In genomic region chr4:135370372-135370771, GRCm38 (mm10) we compare ENCODE assay signal across 20 mouse cellular contexts. TPM values are rescaled to one million over a fixed set of nuclear protein-coding genes. Genes with fewer than 3 reads are reported as not detected.
DNase-seq lines count a peak whose midpoint lies in the region; ATAC-seq and TF ChIP-seq lines count a peak whose summit lies in the region.
"Had no signal": no experiment of that assay in that cellular context is flagged by ENCODE, and none has a peak within 500 bp of the region (broad histone marks: within the 10 kb centered on the region; RNA-seq: fewer than 3 reads in every experiment).

No protein-coding gene starts in this region.

- no peaks in the 10 kb centered on the region for H3K79me2 ChIP-seq in liver, adult 2 months (ENCODE audit: control insufficient read depth, insufficient read depth, low read length)

- no peak for TF ChIP-seq CTCF in kidney, adult 2 months (conservative IDR thresholded peaks at IDR 0.05; ENCODE audit: insufficient read depth, insufficient read length, low read depth, low read length)
- no peak for TF ChIP-seq CTCF in liver, adult 2 months (IDR thresholded peaks at IDR 0.05; ENCODE audit: low read depth, low read length)

- no peak overlapping the region for H3K4me2 ChIP-seq in kidney, embryonic 16.5 days (replicated peaks; ENCODE audit: low read depth, low read length)
- no peak overlapping the region for H3K4me2 ChIP-seq in liver, embryonic 11.5 days

- no peaks in the 10 kb centered on the region for H3K27me3 ChIP-seq in kidney, adult 2 months (replicated peaks; ENCODE audit: control insufficient read depth, insufficient read depth, low read length)
- no peaks in the 10 kb centered on the region for H3K27me3 ChIP-seq in kidney, embryonic 16.5 days (ENCODE audit: insufficient read depth, low read length)
- no peaks in the 10 kb centered on the region for H3K27me3 ChIP-seq in liver, adult 2 months (ENCODE audit: control insufficient read depth, insufficient read depth, low read length)
- no peaks in the 10 kb centered on the region; the same call in 1 of the 2 replicates for H3K27me3 ChIP-seq in liver, embryonic 11.5 days (replicated peaks; ENCODE audit: control insufficient read depth, insufficient read depth, low read length)
- H3K27me3 ChIP-seq: Patski had no signal

- no peak overlapping the region for H3K9ac ChIP-seq in kidney, embryonic 16.5 days (replicated peaks; ENCODE audit: low read length)
- no peak overlapping the region for H3K9ac ChIP-seq in liver, adult 2 months (ENCODE audit: low read depth, low read length)
- no peak overlapping the region for H3K9ac ChIP-seq in liver, embryonic 11.5 days (ENCODE audit: low read depth, low read length)

- H3K4me1 ChIP-seq in kidney, adult 2 months (ENCODE audit: control insufficient read depth, insufficient read depth, low read length), result no peaks in the 10 kb centered on the region
- no peaks in the 10 kb centered on the region for H3K4me1 ChIP-seq in kidney, embryonic 16.5 days (ENCODE audit: insufficient read depth, low read length)
- H3K4me1 ChIP-seq in liver, adult 2 months (ENCODE audit: control insufficient read depth, insufficient read depth, low read length), result peaks cover 7% of the 10 kb centered on the region
- no peaks in the 10 kb centered on the region for H3K4me1 ChIP-seq in liver, embryonic 11.5 days (replicated peaks; ENCODE audit: control insufficient read depth, insufficient read depth, low read length)

- peak; percentile 65 for DNase-seq in kidney, adult 2 months
- DNase-seq in kidney, adult 9 months, result peak; percentile 61
- no peak for DNase-seq in kidney, adult 18-20 months
- peak; percentile 86 for DNase-seq in liver, adult 2 months (ENCODE audit: extremely low read depth, low read depth, low spot score)
- no peak for DNase-seq in liver, embryonic 11.5 days (ENCODE audit: low spot score)
- DNase-seq: adrenal gland, adult 8-10 months; adrenal gland, postnatal 10 days; adrenal gland, postnatal 14 days; adrenal gland, postnatal 25 days; B cell, adult 2 months; cerebellum, adult 11 months; cerebellum, adult 11-12 months; cerebellum, adult 18-20 months had no signal

- no peak overlapping the region for H3K27ac ChIP-seq in kidney, adult 2 months (ENCODE audit: insufficient read depth, low read depth, low read length)
- H3K27ac ChIP-seq in kidney, embryonic 16.5 days (ENCODE audit: low read length), result no peak overlapping the region
- peak overlapping the region; percentile 64 for H3K27ac ChIP-seq in liver, adult 2 months (replicated peaks; ENCODE audit: insufficient read depth, low read depth, low read length)
- H3K27ac ChIP-seq in liver, embryonic 11.5 days (ENCODE audit: low read depth, low read length), result no peak overlapping the region

- no peak for ATAC-seq in kidney, embryonic 16.5 days (ENCODE audit: low FRiP score, low TSS enrichment)
- ATAC-seq in liver, embryonic 11.5 days (replicated peaks; ENCODE audit: low FRiP score), result no peak
- ATAC-seq: activated CD4-positive, CD25-positive, alpha-beta regulatory T cell, adult 4 months; CD4-positive, CD25-positive, alpha-beta regulatory T cell, adult 4 months; Patski had no signal

- no peaks in the 10 kb centered on the region for H3K36me3 ChIP-seq in kidney, adult 2 months (ENCODE audit: control insufficient read depth, insufficient read depth, low read length)
- no peaks in the 10 kb centered on the region for H3K36me3 ChIP-seq in kidney, embryonic 16.5 days (ENCODE audit: insufficient read depth, low read length)
- no peaks in the 10 kb centered on the region for H3K36me3 ChIP-seq in liver, adult 2 months (ENCODE audit: control insufficient read depth, insufficient read depth, low read length)
- H3K36me3 ChIP-seq in liver, embryonic 11.5 days (ENCODE audit: control insufficient read depth, insufficient read depth, low read length), result no peaks in the 10 kb centered on the region
- H3K36me3 ChIP-seq: G1E had no signal

- H3K9me3 ChIP-seq in kidney, embryonic 16.5 days (ENCODE audit: low read length), result 0 out of 2 replicates have a peak, but pooled peaks cover 2% of the 10 kb centered on the region
- H3K9me3 ChIP-seq in liver, embryonic 11.5 days (ENCODE audit: control insufficient read depth, low read length), result no peaks in the 10 kb centered on the region

- no peak overlapping the region for H3K4me3 ChIP-seq in kidney, adult 2 months (ENCODE audit: insufficient read depth, low read depth, low read length)
- H3K4me3 ChIP-seq in kidney, embryonic 16.5 days (ENCODE audit: low read length), result no peak overlapping the region
- H3K4me3 ChIP-seq in liver, adult 2 months (ENCODE audit: insufficient read depth, low read depth, low read length), result no peak overlapping the region
- H3K4me3 ChIP-seq in liver, embryonic 11.5 days (ENCODE audit: low read depth, low read length), result no peak overlapping the region

- WGBS in kidney, adult 2 months, result 73% methylated on average over 11 of the region's 11 CpGs
- 71% methylated on average over 11 of the region's 11 CpGs for WGBS in kidney, embryonic 16.5 days
- WGBS in liver, adult 2 months, result 51% methylated on average over 11 of the region's 11 CpGs
- 78% methylated on average over 11 of the region's 11 CpGs for WGBS in liver, embryonic 11.5 days

- TF ChIP-seq POLR2A in kidney, adult 2 months (IDR thresholded peaks at IDR 0.05; ENCODE audit: low read depth, low read length), result no peak
- TF ChIP-seq POLR2A in liver, adult 2 months (IDR thresholded peaks at IDR 0.05; ENCODE audit: extremely low read depth, insufficient read depth, low read length), result no peak

RNA-seq across cellular contexts. Expression of gene Srrm1, which starts 17.3 kb away (rescaled TPM):
- 17.1 and 21.6 TPM in 2 replicates for polyA plus RNA-seq in kidney, adult 2 months (2012; rRNA removed)
- polyA plus RNA-seq in kidney, embryonic 16.5 days (2015; fragmentation: Nextera tagmentation; extraction: Ambion mirVana), result 180 and 233 TPM in 2 replicates
- 15.0 and 18.8 TPM in 2 replicates for total RNA-seq in liver, adult 2 months (2014; rRNA removed)
- polyA plus RNA-seq in liver, adult 2 months (2012; rRNA removed), result 8.2 and 8.9 TPM in 2 replicates
- 191 and 195 TPM in 2 replicates for polyA plus RNA-seq in liver, embryonic 11.5 days (2014; fragmentation: Nextera tagmentation; extraction: Ambion mirVana)

RNA-seq across cellular contexts. Expression of gene Ncmap, which starts 27.7 kb away (rescaled TPM):
- polyA plus RNA-seq in kidney, adult 2 months (2012; rRNA removed), result 0.75 and 0.88 TPM in 2 replicates
- 2.0 and 4.3 TPM in 2 replicates for polyA plus RNA-seq in kidney, embryonic 16.5 days (2015; fragmentation: Nextera tagmentation; extraction: Ambion mirVana)
- 0.60 and 3.7 TPM in 2 replicates for total RNA-seq in liver, adult 2 months (2014; rRNA removed)
- 2.8 and 3.6 TPM in 2 replicates for polyA plus RNA-seq in liver, adult 2 months (2012; rRNA removed)
- polyA plus RNA-seq in liver, embryonic 11.5 days (2014; fragmentation: Nextera tagmentation; extraction: Ambion mirVana), result 0.86 TPM in 1 of 2 replicates, not detected in the other
- total RNA-seq: adrenal gland, postnatal 14 days; adrenal gland, postnatal 25 days; adrenal gland, postnatal 36 days; CH12.LX; G1E had no signal
- polyA plus RNA-seq: G1E, Patski had no signal

Comparison
In these comparisons a context has a peak if more than half of its experiments do, and no peak if none do; other contexts are left out.
1. DNase-seq: peak in kidney, adult 2 months (single experiment), kidney, adult 9 months (single experiment) and liver, adult 2 months (single experiment); none in kidney, adult 18-20 months (single experiment) and liver, embryonic 11.5 days (single experiment).